ENCODE assay signal across 22 mouse cellular contexts in the genomic region with DNA sequence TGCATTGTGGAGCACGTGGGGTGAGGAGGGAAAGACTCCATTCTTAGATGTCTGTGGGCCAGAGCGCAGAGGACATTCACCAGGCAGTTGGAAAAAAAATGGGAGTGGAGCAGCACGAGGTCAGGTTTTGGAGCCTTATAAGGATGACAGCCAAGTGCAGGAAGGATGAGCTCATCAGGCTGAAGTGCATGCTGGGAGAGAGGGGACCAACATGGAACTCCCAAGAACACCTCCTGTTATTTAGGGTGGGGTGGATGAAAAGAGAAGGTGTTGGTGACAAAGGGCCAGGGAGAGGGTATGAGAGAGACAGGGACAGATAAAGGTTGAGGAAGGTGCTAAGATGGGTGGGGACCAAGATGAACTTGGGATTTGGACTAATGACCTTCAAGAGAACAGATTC.
"Had no signal": no experiment of that assay in that cellular context is flagged by ENCODE, and none has a peak within 500 bp of the region (broad histone marks: within the 10 kb centered on the region; RNA-seq: fewer than 3 reads in every experiment).

No protein-coding gene starts in this region.

- H3K9me3 ChIP-seq: heart, embryonic 13.5 days; heart, embryonic 15.5 days; hindbrain, embryonic 13.5 days; hindbrain, embryonic 15.5 days; kidney, embryonic 15.5 days; limb, embryonic 13.5 days; limb, embryonic 15.5 days; liver, embryonic 12.5 days had no signal

- DNase-seq: gastrocnemius, postnatal 14 days; gastrocnemius, postnatal 36 days; heart, adult 11 months; heart, adult 2 months; heart, postnatal 14 days; heart, postnatal 36 days; kidney, adult 11 months; kidney, adult 2 months; kidney, adult 9 months; kidney, postnatal 14 days; kidney, postnatal 36 days; layer of hippocampus, adult 9-11 months; layer of hippocampus, postnatal 36 days; left cerebral cortex, postnatal 4 days had no signal

- H3K4me3 ChIP-seq: heart, adult 2 months; heart, embryonic 13.5 days; heart, embryonic 15.5 days; hindbrain, embryonic 13.5 days; hindbrain, embryonic 15.5 days; kidney, embryonic 15.5 days; limb, embryonic 13.5 days; limb, embryonic 15.5 days; liver, embryonic 12.5 days had no signal

- H3K36me3 ChIP-seq: heart, embryonic 13.5 days; heart, embryonic 15.5 days; hindbrain, embryonic 13.5 days; hindbrain, embryonic 15.5 days; kidney, embryonic 15.5 days; limb, embryonic 13.5 days; limb, embryonic 15.5 days; liver, embryonic 12.5 days had no signal
